Mouse (Mus musculus): ENCODE data around the gene Gm28360. TPM values are rescaled to one million over a fixed set of nuclear protein-coding genes. Genes with fewer than 3 reads are reported as not detected.
"Not testable (repeated sequence)": the region's sequence is repeated elsewhere in the genome, so short reads cannot be mapped to it uniquely, and the experiment has no call there.

Gene Gm28360
- total RNA-seq (2014; fragmentation: Nextera tagmentation): not detected in 2 replicates
- total RNA-seq (2017): not detected in 2 replicates

- ATAC-seq (replicated peaks; ENCODE audit: low FRiP score, low TSS enrichment, poor library complexity, severe bottlenecking): not testable (repeated sequence)
Observed at GRCm38 (mm10) chr1:117829781-117830180, at the start of gene Gm28360. TSS of gene Gm28360 (plus strand) at chr1:117830081.

- not testable (repeated sequence) for ATAC-seq (replicated peaks; ENCODE audit: low FRiP score, low TSS enrichment, poor library complexity, severe bottlenecking)
Observed at GRCm38 (mm10) chr1:117780833-117781232, 49.0 kb upstream of the Gm28360 start, which contains the start of gene B020011L13Rik. TSS of gene B020011L13Rik (plus strand) at chr1:117781133.

DNA sequence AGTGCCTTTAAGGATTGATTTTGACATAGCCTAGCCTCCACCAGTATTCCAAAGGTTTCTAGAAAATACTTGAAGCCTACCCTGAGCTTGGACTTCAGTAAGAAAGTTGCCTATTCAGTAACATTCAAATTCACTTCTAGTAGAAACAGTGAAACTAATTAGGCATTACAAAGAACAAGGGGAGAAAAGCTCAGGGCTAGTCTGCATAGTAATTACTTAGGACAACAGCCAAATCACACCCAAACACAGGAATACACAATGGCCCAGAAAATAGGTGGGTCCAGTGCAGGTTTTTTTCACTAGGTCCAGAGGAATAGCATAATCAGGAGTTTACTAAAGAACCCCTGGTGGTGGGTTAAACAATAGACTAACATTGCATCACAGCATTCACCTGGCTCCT lies 13.6 kb upstream of the Gm28360 start:
- not testable (repeated sequence) for ATAC-seq (replicated peaks; ENCODE audit: low FRiP score, low TSS enrichment, poor library complexity, severe bottlenecking)

DNA sequence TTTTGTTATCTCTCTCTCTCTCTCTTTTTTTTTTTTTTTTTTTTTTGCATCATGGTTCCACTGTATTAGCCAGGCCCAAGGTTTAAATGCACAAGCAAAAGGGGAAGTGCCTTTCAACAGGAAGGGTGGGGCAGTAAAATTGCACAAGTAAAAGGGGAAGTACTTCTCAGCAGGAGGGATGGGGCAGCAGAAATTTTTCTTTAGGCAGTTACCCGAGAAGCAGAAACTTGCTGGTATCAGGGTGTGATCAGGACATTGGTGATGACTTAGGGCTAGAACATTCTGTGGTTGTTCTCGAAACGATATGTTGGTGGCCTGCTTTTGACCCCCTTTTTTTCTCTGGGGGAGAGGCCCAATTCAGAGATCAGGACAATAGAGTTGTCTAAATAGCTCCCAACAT lies 21.8 kb downstream of the Gm28360 start:
- not testable (repeated sequence) for ATAC-seq (replicated peaks; ENCODE audit: low FRiP score, low TSS enrichment, poor library complexity, severe bottlenecking)

Other genes starting within 250 kb of the Gm28360 start
- gene Gm28363, start 132.9 kb upstream of the Gm28360 start, total RNA-seq (2014; fragmentation: Nextera tagmentation): not detected in 2 replicates
- not detected in 2 replicates for gene Gm28363, start 132.9 kb upstream of the Gm28360 start, total RNA-seq (2017)
- not detected in 2 replicates for gene B020011L13Rik, start 48.9 kb upstream of the Gm28360 start, total RNA-seq (2014; fragmentation: Nextera tagmentation)
- not detected in 2 replicates for gene B020011L13Rik, start 48.9 kb upstream of the Gm28360 start, total RNA-seq (2017)
- not detected in 2 replicates for gene Gm28168, start 97.9 kb downstream of the Gm28360 start, total RNA-seq (2014; fragmentation: Nextera tagmentation)
- not detected in 2 replicates for gene Gm28168, start 97.9 kb downstream of the Gm28360 start, total RNA-seq (2017)
- not detected in 2 replicates for gene Gm7145, start 135.9 kb downstream of the Gm28360 start, total RNA-seq (2014; fragmentation: Nextera tagmentation)
- gene Gm7145, start 135.9 kb downstream of the Gm28360 start, total RNA-seq (2017): not detected in 2 replicates